Mouse (Mus musculus): Measurements from ENCODE around the gene Olfr33.
A peak's percentile ranks its signal among the peaks of the same experiment; 100 is the strongest.

Olfr33 gene

GRCm38 (mm10) chr7:102718970-102719369, at the start of gene Olfr33:
Gene Olfr33, minus strand, starts transcription at chr7:102719070.
- no peak for DNase-seq (ENCODE audit: low spot score in 2 of 2)

- no peak for DNase-seq (ENCODE audit: low spot score in 2 of 2)
Measured at GRCm38 (mm10) chr7:102759266-102759665, 40.4 kb upstream of the Olfr33 start, which contains the start of the genes Olfr560 and Olfr78. Gene Olfr560, minus strand, starts transcription at chr7:102759366. Gene Olfr78, minus strand, starts transcription at chr7:102759471.

GRCm38 (mm10) chr7:102752086-102752485, 33.2 kb upstream of the Olfr33 start:
- DNase-seq (ENCODE audit: low spot score in 2 of 2), result no peak

- no peak for DNase-seq (ENCODE audit: low spot score in 2 of 2)
Measured at GRCm38 (mm10) chr7:102737705-102738104, 18.8 kb upstream of the Olfr33 start.

GRCm38 (mm10) chr7:102733793-102734192, 14.9 kb upstream of the Olfr33 start:
- no peak for DNase-seq (ENCODE audit: low spot score in 2 of 2)

- DNase-seq (ENCODE audit: low spot score in 2 of 2), result no peak
Measured at GRCm38 (mm10) chr7:102727391-102727790, 8.5 kb upstream of the Olfr33 start, which contains the start of gene Olfr559. Gene Olfr559, minus strand, starts transcription at chr7:102727491.

GRCm38 (mm10) chr7:102701915-102702314, 17.0 kb downstream of the Olfr33 start, which contains the start of gene Olfr558:
Gene Olfr558, plus strand, starts transcription at chr7:102702215.
- no peak for DNase-seq (ENCODE audit: low spot score in 2 of 2)

GRCm38 (mm10) chr7:102698461-102698860, 20.4 kb downstream of the Olfr33 start:
- no peak for DNase-seq (ENCODE audit: low spot score in 2 of 2)

- no peak for DNase-seq (ENCODE audit: low spot score in 2 of 2)
Measured at GRCm38 (mm10) chr7:102695358-102696125, 23.3 kb downstream of the Olfr33 start, which contains the start of gene Olfr557. Gene Olfr557, plus strand, starts transcription at chr7:102695910.

- peak; percentile 91 to 94 for DNase-seq (ENCODE audit: low spot score in 2 of 2)
Measured at GRCm38 (mm10) chr7:102686944-102687501, 31.8 kb downstream of the Olfr33 start, which contains the start of gene Trim68. Gene Trim68, minus strand, starts transcription at chr7:102687327.

- no peak for DNase-seq (ENCODE audit: low spot score in 2 of 2)
Measured at GRCm38 (mm10) chr7:102681916-102682315, 37.0 kb downstream of the Olfr33 start.

GRCm38 (mm10) chr7:102676225-102676624, 42.6 kb downstream of the Olfr33 start:
- DNase-seq (ENCODE audit: low spot score in 2 of 2), result no peak

- DNase-seq (ENCODE audit: low spot score in 2 of 2), result no peak
Measured at GRCm38 (mm10) chr7:102665378-102665777, 53.5 kb downstream of the Olfr33 start.

- DNase-seq (ENCODE audit: low spot score in 2 of 2), result no peak
Measured at GRCm38 (mm10) chr7:102664599-102664998, 54.3 kb downstream of the Olfr33 start, which contains the start of gene Olfr556. Gene Olfr556, plus strand, starts transcription at chr7:102664899.
